Mouse (Mus musculus) myocyte (in vitro differentiated cells): ENCODE results near the gene Pappa. TPM values are rescaled to one million over a fixed set of nuclear protein-coding genes. Genes with fewer than 3 reads are reported as not detected.

Source experiments
- H3K27me3 ChIP-seq: one replicate; pipeline ENCODE4 v1.6.1; 2011; ENCODE audit not compliant: control insufficient read depth, insufficient read depth, insufficient read length
- H3K36me3 ChIP-seq: one replicate; pipeline ENCODE4 v1.6.1; 2011; ENCODE audit not compliant: control insufficient read depth, insufficient read depth
- H3K4me2 ChIP-seq: one replicate; pipeline ENCODE4 v1.6.1; 2011; ENCODE audit warnings: low read depth, control low read depth
- H3K4me3 ChIP-seq: one replicate; pipeline ENCODE4 v1.5.1; 2011; ENCODE audit warnings: mild to moderate bottlenecking, control low read depth, moderate library complexity
- H3K79me2 ChIP-seq: one replicate; pipeline ENCODE4 v1.6.1; 2011; ENCODE audit not compliant: control insufficient read depth, insufficient read depth
- H3ac ChIP-seq: one replicate; pipeline ENCODE4 v1.6.1; 2011; ENCODE audit not compliant: control insufficient read depth, insufficient read length
- CEBPB ChIP-seq: IDR thresholded peaks from 2 replicates; pipeline ENCODE4 v1.6.1; 2011; ENCODE audit warnings: mild to moderate bottlenecking, moderate library complexity; ENCODE audit not compliant: poor library complexity, insufficient read depth, severe bottlenecking
- E2F4 ChIP-seq: IDR thresholded peaks from one replicate; pipeline ENCODE4 v1.6.1; 2011; ENCODE audit warnings: mild to moderate bottlenecking, control low read depth, moderate library complexity; ENCODE audit not compliant: insufficient read depth
- MAX ChIP-seq: IDR thresholded peaks from one replicate; pipeline ENCODE4 v1.6.1; 2011; ENCODE audit warnings: low read depth, mild to moderate bottlenecking, control low read depth
- MYOD1 ChIP-seq, 3 experiments: IDR thresholded peaks; one replicate each; pipeline ENCODE4 v1.6.1; 2011; ENCODE audit warnings: control low read depth in 2 of 3, low read depth in 2 of 3, mild to moderate bottlenecking in 2 of 3, moderate library complexity in 1 of 3; ENCODE audit not compliant: insufficient read length in 2 of 3, control insufficient read depth in 1 of 3
- MYOG ChIP-seq, 3 experiments: IDR thresholded peaks; one replicate each; pipeline ENCODE4 v1.6.1; 2011; ENCODE audit warnings: control low read depth in 2 of 3, low read depth in 2 of 3, mild to moderate bottlenecking in 2 of 3; ENCODE audit not compliant: insufficient read length in 2 of 3, control insufficient read depth in 1 of 3, insufficient read depth in 1 of 3
- POLR2A ChIP-seq: IDR thresholded peaks from one replicate; pipeline ENCODE4 v1.6.1; 2011; ENCODE audit warnings: low read depth, mild to moderate bottlenecking, control low read depth, moderate library complexity; ENCODE audit not compliant: insufficient read length
- POLR2AphosphoS2 ChIP-seq: IDR thresholded peaks from one replicate; pipeline ENCODE4 v1.6.1; 2011; ENCODE audit warnings: low read depth, control low read depth; ENCODE audit not compliant: insufficient read length
- REST ChIP-seq: IDR thresholded peaks from one replicate; pipeline ENCODE4 v1.6.1; 2011; ENCODE audit warnings: mild to moderate bottlenecking, control low read depth, moderate library complexity; ENCODE audit not compliant: insufficient read depth, insufficient read length
- SRF ChIP-seq: IDR thresholded peaks from one replicate; pipeline ENCODE4 v1.6.1; 2011; ENCODE audit warnings: low read depth; ENCODE audit not compliant: control insufficient read depth, insufficient read length
- TCF12 ChIP-seq: IDR thresholded peaks from one replicate; pipeline ENCODE4 v1.6.1; 2011; ENCODE audit warnings: mild to moderate bottlenecking, control low read depth; ENCODE audit not compliant: poor library complexity, insufficient read depth, severe bottlenecking
- TCF3 ChIP-seq: IDR thresholded peaks from one replicate; pipeline ENCODE4 v1.6.1; 2011; ENCODE audit warnings: low read depth, control low read depth; ENCODE audit not compliant: insufficient read length
- USF1 ChIP-seq: IDR thresholded peaks from one replicate; pipeline ENCODE4 v1.6.1; 2011; ENCODE audit warnings: low read depth, mild to moderate bottlenecking, control low read depth, moderate library complexity
- polyA plus RNA-seq: library from polyadenylated mRNA; unstranded; fragments of >200 nt; fragmentation: generic; extraction: Trizol; gene quantifications from one replicate; pipeline ENCODE4 v1.2.1, GENCODE M21; 2012; ENCODE audit warnings: missing spikeins

Pappa gene
- polyA plus RNA-seq, 1 experiment = 0.12 TPM

GRCm38 (mm10) chr4:65120329-65120728 lies 3.6 kb upstream of the Pappa start:
- H3K4me3 ChIP-seq = no peak overlapping the region
- H3K79me2 ChIP-seq = no peaks in the 10 kb centered on the region
- no peak overlapping the region for H3K4me2 ChIP-seq
- H3K27me3 ChIP-seq = no peaks in the 10 kb centered on the region
- TF ChIP-seq CEBPB = no peak
- no peak for TF ChIP-seq SRF
- H3K36me3 ChIP-seq = no peaks in the 10 kb centered on the region
- H3ac ChIP-seq = no peak overlapping the region

- Histone ChIP-seq H3K27me3 (no peaks in the 10 kb centered on the region), H3K36me3 (no peaks in the 10 kb centered on the region), H3ac (no peak overlapping the region), H3K4me2 (peak overlapping the region; percentile 90), H3K79me2 (no peaks in the 10 kb centered on the region), H3K4me3 (peak overlapping the region; percentile 27)
- no peak for TF ChIP-seq SRF
- TF ChIP-seq CEBPB = no peak
- no peak for TF ChIP-seq REST
- no peak for TF ChIP-seq MAX
- no peak for TF ChIP-seq MYOG (IDR thresholded peaks at IDR 0.05; ENCODE audit: control insufficient read depth in 1 of 3, insufficient read depth in 1 of 3, insufficient read length in 2 of 3, low read depth in 2 of 3)
- no peak for TF ChIP-seq MYOD1 (IDR thresholded peaks at IDR 0.05; ENCODE audit: control insufficient read depth in 1 of 3, insufficient read length in 2 of 3, low read depth in 2 of 3)
- no peak for TF ChIP-seq USF1
- no peak for TF ChIP-seq POLR2A
- TF ChIP-seq E2F4 = no peak
- TF ChIP-seq TCF3 = no peak
- no peak for TF ChIP-seq TCF12
- TF ChIP-seq POLR2AphosphoS2 = no peak
Measured at GRCm38 (mm10) chr4:65122841-65123240, 1.1 kb upstream of the Pappa start.

- no peaks in the 10 kb centered on the region for H3K36me3 ChIP-seq
- TF ChIP-seq E2F4 (no peak), USF1 (no peak), TCF3 (no peak), POLR2A (no peak), POLR2AphosphoS2 (no peak), MYOG (IDR thresholded peaks at IDR 0.05; ENCODE audit: control insufficient read depth in 1 of 3, insufficient read depth in 1 of 3, insufficient read length in 2 of 3, low read depth in 2 of 3) (peak in 1 of 3 experiments; percentile 21)
- H3K4me2 ChIP-seq = peak overlapping the region; percentile 90
- no peaks in the 10 kb centered on the region for H3K27me3 ChIP-seq
- H3K4me3 ChIP-seq = peak overlapping the region; percentile 27
- H3K79me2 ChIP-seq = no peaks in the 10 kb centered on the region
- peak overlapping the region; percentile 54 for H3ac ChIP-seq
Measured at GRCm38 (mm10) chr4:65124369-65125151, 586 bp downstream of the Pappa start.

- Histone ChIP-seq H3K36me3 (no peaks in the 10 kb centered on the region), H3K27me3 (no peaks in the 10 kb centered on the region), H3ac (no peak overlapping the region), H3K4me2 (peak overlapping the region; percentile 75), H3K4me3 (peak overlapping the region; percentile 27), H3K79me2 (no peaks in the 10 kb centered on the region)
- TF ChIP-seq POLR2AphosphoS2 (no peak), MYOD1 (IDR thresholded peaks at IDR 0.05; ENCODE audit: control insufficient read depth in 1 of 3, insufficient read length in 2 of 3, low read depth in 2 of 3) (no peak), TCF12 (no peak), MYOG (IDR thresholded peaks at IDR 0.05; ENCODE audit: control insufficient read depth in 1 of 3, insufficient read depth in 1 of 3, insufficient read length in 2 of 3, low read depth in 2 of 3) (no peak), TCF3 (no peak), CEBPB (no peak), E2F4 (no peak), POLR2A (no peak), MAX (no peak), USF1 (no peak), REST (no peak), SRF (no peak)
Measured at GRCm38 (mm10) chr4:65125341-65126332, 1.7 kb downstream of the Pappa start.
